Mouse (Mus musculus): ENCODE measurements around the gene Vezt. TPM values are rescaled to one million over a fixed set of nuclear protein-coding genes. Genes with fewer than 3 reads are reported as not detected.

Vezt gene
- polyA plus RNA-seq, 1 experiment = 25.7 TPM

GRCm38 (mm10) chr10:93918087-93918486, 117.5 kb downstream of the Vezt start:
- no peak for DNase-seq
- Histone ChIP-seq H3K27me3 (ENCODE audit: control insufficient read depth, insufficient read depth, low read length) (no peaks in the 10 kb centered on the region; the same call in 1 of the 2 replicates), H3K4me1 (ENCODE audit: control insufficient read depth, insufficient read depth, low read length) (no peaks in the 10 kb centered on the region; the same call in 1 of the 2 replicates), H3K4me3 (replicated peaks; ENCODE audit: insufficient read depth, low read depth, low read length) (no peak overlapping the region), H3K27ac (ENCODE audit: insufficient read depth, low read length) (no peak overlapping the region)
- WGBS = 94% methylated on average over 2 of the region's 2 CpGs
- TF ChIP-seq POLR2A (IDR thresholded peaks at IDR 0.05; ENCODE audit: borderline replicate concordance, insufficient read depth, low read length) = no peak
- TF ChIP-seq CTCF (IDR thresholded peaks at IDR 0.05; ENCODE audit: borderline replicate concordance, insufficient read depth, low read depth, low read length) = no peak

DNA sequence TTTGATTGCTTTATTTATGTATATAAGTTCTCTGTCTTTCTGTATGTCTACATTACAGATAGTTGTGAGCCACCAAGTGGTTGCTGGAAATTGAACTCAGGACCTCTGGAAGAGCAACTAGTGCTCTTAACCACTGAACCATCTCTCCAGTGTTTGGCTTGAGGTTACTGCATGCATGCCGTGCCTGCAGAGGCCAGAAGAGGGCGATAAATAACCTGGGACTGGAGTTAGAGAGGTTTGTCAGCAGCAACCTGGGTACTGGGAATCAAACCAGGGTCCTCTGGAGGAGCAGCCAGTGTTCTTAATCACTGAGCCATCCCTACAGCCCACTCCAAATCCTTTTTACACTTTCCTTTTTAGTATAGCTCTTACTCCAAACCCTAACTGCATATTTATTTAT, 118.8 kb downstream of the Vezt start:
- Histone ChIP-seq H3K27ac (ENCODE audit: insufficient read depth, low read length) (no peak overlapping the region), H3K4me1 (ENCODE audit: control insufficient read depth, insufficient read depth, low read length) (no peaks in the 10 kb centered on the region; the same call in 1 of the 2 replicates), H3K27me3 (ENCODE audit: control insufficient read depth, insufficient read depth, low read length) (no peaks in the 10 kb centered on the region; the same call in 1 of the 2 replicates), H3K4me3 (replicated peaks; ENCODE audit: insufficient read depth, low read depth, low read length) (no peak overlapping the region)
- no peak for DNase-seq
- TF ChIP-seq POLR2A (IDR thresholded peaks at IDR 0.05; ENCODE audit: borderline replicate concordance, insufficient read depth, low read length) (no peak), CTCF (IDR thresholded peaks at IDR 0.05; ENCODE audit: borderline replicate concordance, insufficient read depth, low read depth, low read length) (no peak)
- WGBS = 81% methylated on average over 2 of the region's 2 CpGs

DNA sequence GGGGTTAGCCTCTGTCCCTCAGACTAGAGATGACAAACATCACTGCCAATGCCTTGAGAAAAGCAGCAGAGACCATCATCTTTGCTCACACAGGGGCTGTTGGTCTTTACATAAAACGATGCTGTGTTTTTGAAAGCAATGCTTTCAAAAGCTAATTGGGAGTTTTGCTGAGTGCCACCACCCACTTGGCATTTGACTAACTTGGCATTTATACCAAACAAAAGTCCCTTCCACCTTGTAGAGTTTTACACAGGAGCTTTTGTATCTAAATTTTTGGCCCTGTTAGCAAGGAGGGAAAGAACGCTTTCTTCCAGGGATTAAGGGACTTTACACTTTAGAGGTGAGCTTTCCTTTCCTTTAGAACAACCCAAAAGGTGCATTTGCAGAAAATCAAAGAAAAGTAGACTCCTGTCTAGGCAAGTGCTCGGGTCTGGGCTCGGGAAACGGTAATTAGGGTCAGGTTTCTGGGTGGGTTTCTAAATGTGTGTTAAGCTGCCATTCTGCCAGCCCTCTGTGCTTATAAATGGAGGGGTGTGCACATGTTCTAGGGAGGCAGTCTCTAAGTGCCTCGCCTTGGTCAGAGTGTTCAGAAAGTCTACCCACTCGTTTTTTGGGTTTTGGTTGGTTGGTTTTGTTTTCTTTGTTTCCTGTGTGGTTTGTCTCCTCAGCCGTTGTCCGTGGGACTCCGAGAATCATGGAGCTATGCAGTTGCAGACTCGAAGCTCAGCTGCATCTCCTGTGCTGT, 119.9 kb downstream of the Vezt start:
- WGBS = 52% methylated on average over 11 of the region's 11 CpGs
- no peaks in the 10 kb centered on the region; the same call in 1 of the 2 replicates for H3K27me3 ChIP-seq (ENCODE audit: control insufficient read depth, insufficient read depth, low read length)
- no peaks in the 10 kb centered on the region; the same call in 1 of the 2 replicates for H3K4me1 ChIP-seq (ENCODE audit: control insufficient read depth, insufficient read depth, low read length)
- no peak overlapping the region for H3K4me3 ChIP-seq (replicated peaks; ENCODE audit: insufficient read depth, low read depth, low read length)
- DNase-seq = no peak
- TF ChIP-seq CTCF (IDR thresholded peaks at IDR 0.05; ENCODE audit: borderline replicate concordance, insufficient read depth, low read depth, low read length) (no peak), POLR2A (IDR thresholded peaks at IDR 0.05; ENCODE audit: borderline replicate concordance, insufficient read depth, low read length) (no peak)
- no peak overlapping the region for H3K27ac ChIP-seq (ENCODE audit: insufficient read depth, low read length)

DNA sequence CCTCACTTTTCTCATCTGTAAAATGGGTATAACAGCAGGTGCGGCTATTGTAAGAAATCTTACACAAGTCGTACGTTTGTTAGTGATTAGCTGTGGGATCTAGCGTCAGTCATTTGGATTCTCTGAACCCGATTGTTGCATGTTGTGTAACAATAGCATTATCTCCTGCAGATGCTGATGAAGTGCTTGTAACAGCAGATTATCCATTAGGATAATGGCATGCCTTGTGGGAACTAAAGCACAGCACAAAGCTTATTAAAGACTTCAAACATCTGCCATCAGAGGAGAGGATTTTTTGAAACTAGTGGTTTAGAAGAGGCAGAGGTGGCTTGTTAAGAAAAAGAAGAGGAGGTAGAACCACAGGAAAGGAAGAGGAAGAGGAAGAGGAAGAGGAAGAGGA, 122.1 kb downstream of the Vezt start:
- 93% methylated on average over 5 of the region's 5 CpGs for WGBS
- DNase-seq = no peak
- Histone ChIP-seq H3K4me3 (replicated peaks; ENCODE audit: insufficient read depth, low read depth, low read length) (no peak overlapping the region), H3K27ac (ENCODE audit: insufficient read depth, low read length) (no peak overlapping the region), H3K4me1 (ENCODE audit: control insufficient read depth, insufficient read depth, low read length) (no peaks in the 10 kb centered on the region; the same call in 1 of the 2 replicates), H3K27me3 (ENCODE audit: control insufficient read depth, insufficient read depth, low read length) (no peaks in the 10 kb centered on the region; the same call in 1 of the 2 replicates)
- TF ChIP-seq CTCF (IDR thresholded peaks at IDR 0.05; ENCODE audit: borderline replicate concordance, insufficient read depth, low read depth, low read length) (no peak), POLR2A (IDR thresholded peaks at IDR 0.05; ENCODE audit: borderline replicate concordance, insufficient read depth, low read length) (no peak)

DNA sequence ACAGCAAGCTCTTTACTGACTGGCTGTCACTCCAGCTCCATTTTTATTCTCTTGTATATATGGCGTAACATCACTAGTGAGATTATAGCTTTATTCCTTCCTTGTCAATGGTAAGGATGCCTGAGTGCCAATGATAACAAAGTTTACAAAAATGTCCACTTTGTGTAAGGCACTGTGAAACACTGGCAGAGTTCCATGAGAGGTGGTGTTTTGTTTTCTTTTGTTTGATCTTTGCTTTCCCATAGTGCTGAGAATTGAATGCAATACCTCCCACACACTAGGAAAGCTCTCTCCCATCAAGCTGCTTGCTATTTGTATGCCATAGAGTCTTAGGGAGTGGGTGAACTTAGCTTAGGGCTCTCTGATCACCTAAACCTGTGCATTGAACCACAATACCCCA, 122.7 kb downstream of the Vezt start:
- no peaks in the 10 kb centered on the region for H3K4me1 ChIP-seq (ENCODE audit: control insufficient read depth, insufficient read depth, low read length)
- DNase-seq = no peak
- H3K4me3 ChIP-seq (replicated peaks; ENCODE audit: insufficient read depth, low read depth, low read length) = no peak overlapping the region
- no peak for TF ChIP-seq POLR2A (IDR thresholded peaks at IDR 0.05; ENCODE audit: borderline replicate concordance, insufficient read depth, low read length)
- TF ChIP-seq CTCF (IDR thresholded peaks at IDR 0.05; ENCODE audit: borderline replicate concordance, insufficient read depth, low read depth, low read length) = no peak
- H3K27ac ChIP-seq (ENCODE audit: insufficient read depth, low read length) = no peak overlapping the region
- 97% methylated on average over 1 of the region's 1 CpGs for WGBS
- no peaks in the 10 kb centered on the region; the same call in 1 of the 2 replicates for H3K27me3 ChIP-seq (ENCODE audit: control insufficient read depth, insufficient read depth, low read length)

DNA sequence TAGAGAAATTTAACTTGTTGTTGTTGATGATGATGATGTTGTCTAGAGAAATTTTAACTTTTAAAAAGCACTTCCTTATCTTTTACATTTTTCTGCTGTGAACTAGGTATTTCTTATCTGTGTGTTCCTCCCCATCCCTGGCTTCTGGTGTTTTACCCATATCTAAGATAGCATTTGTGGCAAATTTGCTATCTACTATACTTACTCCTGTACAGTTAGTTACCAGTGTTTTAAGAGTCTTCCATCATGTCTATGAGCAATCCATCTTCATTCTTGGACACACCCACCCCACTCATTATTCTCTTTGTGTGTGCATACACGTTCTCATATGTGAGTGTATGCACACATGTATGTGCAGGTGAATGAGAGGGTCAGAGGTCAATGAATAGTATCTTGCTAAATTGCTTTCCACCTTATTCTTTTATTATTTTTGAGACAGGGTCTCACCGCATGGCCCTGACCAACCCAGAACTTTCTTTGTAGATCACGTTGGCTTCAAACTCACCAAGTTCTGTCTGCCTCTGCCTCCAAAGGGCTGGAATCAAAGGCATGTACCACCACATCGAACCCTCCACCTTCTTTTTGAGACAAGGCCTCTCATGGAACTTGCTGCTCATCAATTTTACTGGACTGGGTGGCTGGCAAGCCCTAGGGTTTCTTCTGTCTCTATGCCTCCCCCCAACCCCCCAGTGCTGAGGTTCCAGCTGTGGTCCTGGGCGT, 123.3 kb downstream of the Vezt start:
- H3K27me3 ChIP-seq (ENCODE audit: control insufficient read depth, insufficient read depth, low read length) = no peaks in the 10 kb centered on the region
- TF ChIP-seq CTCF (IDR thresholded peaks at IDR 0.05; ENCODE audit: borderline replicate concordance, insufficient read depth, low read depth, low read length) (no peak), POLR2A (IDR thresholded peaks at IDR 0.05; ENCODE audit: borderline replicate concordance, insufficient read depth, low read length) (no peak)
- H3K4me1 ChIP-seq (ENCODE audit: control insufficient read depth, insufficient read depth, low read length) = no peaks in the 10 kb centered on the region
- no peak overlapping the region for H3K27ac ChIP-seq (ENCODE audit: insufficient read depth, low read length)
- 83% methylated on average over 5 of the region's 5 CpGs for WGBS
- H3K4me3 ChIP-seq (replicated peaks; ENCODE audit: insufficient read depth, low read depth, low read length) = no peak overlapping the region
- DNase-seq = no peak

DNA sequence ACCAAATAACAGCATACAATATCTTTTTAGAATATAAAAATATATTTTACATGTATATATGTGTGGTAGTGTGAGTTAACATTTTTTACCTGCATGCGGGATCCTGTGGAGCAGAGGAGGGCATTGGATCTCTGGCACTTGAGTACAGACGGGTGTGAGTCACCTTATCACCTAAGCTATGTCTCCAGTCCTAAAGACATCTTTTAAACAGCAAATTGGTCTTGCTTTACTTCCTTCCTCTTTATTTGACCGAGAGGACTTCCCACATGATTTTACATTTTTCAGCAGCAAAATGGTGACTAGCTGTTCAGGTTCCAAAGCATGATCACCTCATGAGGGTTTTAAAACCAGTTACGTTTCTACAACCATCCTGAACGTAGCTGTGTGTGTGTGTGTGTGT, 124.3 kb downstream of the Vezt start:
- no peak overlapping the region for H3K4me3 ChIP-seq (replicated peaks; ENCODE audit: insufficient read depth, low read depth, low read length)
- WGBS = 91% methylated on average over 5 of the region's 5 CpGs
- no peak for DNase-seq
- H3K27me3 ChIP-seq (ENCODE audit: control insufficient read depth, insufficient read depth, low read length) = no peaks in the 10 kb centered on the region
- no peak for TF ChIP-seq CTCF (IDR thresholded peaks at IDR 0.05; ENCODE audit: borderline replicate concordance, insufficient read depth, low read depth, low read length)
- TF ChIP-seq POLR2A (IDR thresholded peaks at IDR 0.05; ENCODE audit: borderline replicate concordance, insufficient read depth, low read length) = no peak
- H3K4me1 ChIP-seq (ENCODE audit: control insufficient read depth, insufficient read depth, low read length) = no peaks in the 10 kb centered on the region
- H3K27ac ChIP-seq (ENCODE audit: insufficient read depth, low read length) = no peak overlapping the region
